Mouse (Mus musculus) small intestine, adult 2 months (tissue): ENCODE measurements around the gene Nrg4. TPM values are rescaled to one million over a fixed set of nuclear protein-coding genes. Genes with fewer than 3 reads are reported as not detected.

Experiments
- H3K27ac ChIP-seq: fragments of 200-500 bp; 2 replicates; pipeline ENCODE4 v1.5.1; 2012; ENCODE audit warnings: low read depth, low read length, control low read depth, inconsistent platforms; ENCODE audit not compliant: insufficient read depth
- H3K27me3 ChIP-seq: fragments of 200-500 bp; 2 replicates; pipeline ENCODE4 v1.6.1; 2012; ENCODE audit warnings: mild to moderate bottlenecking, moderate library complexity, low read length, inconsistent platforms; ENCODE audit not compliant: control insufficient read depth, insufficient read depth
- H3K36me3 ChIP-seq: fragments of 200-500 bp; 2 replicates; pipeline ENCODE4 v1.6.1; 2012; ENCODE audit warnings: mild to moderate bottlenecking, low read length, control low read depth, inconsistent platforms; ENCODE audit not compliant: control insufficient read depth, insufficient read depth
- H3K4me1 ChIP-seq: fragments of 200-500 bp; 2 replicates; pipeline ENCODE4 v1.6.1; 2012; ENCODE audit warnings: low read length, inconsistent platforms, mixed read lengths; ENCODE audit not compliant: control insufficient read depth, insufficient read depth, insufficient read length
- H3K4me3 ChIP-seq: fragments of 200-500 bp; 2 replicates; pipeline ENCODE4 v1.5.1; 2012; ENCODE audit warnings: low read depth, mild to moderate bottlenecking, control low read depth, inconsistent platforms, low read length, moderate library complexity
- CTCF ChIP-seq: fragments of 200-500 bp; IDR thresholded peaks from 2 replicates; pipeline ENCODE4 v1.5.1; 2012; ENCODE audit warnings: low read depth, mild to moderate bottlenecking, control low read depth, inconsistent platforms, low read length, moderate library complexity, mixed read lengths; ENCODE audit not compliant: insufficient replicate concordance, insufficient read length; ENCODE audit errors: extremely low read depth
- POLR2A ChIP-seq: fragments of 200-500 bp; IDR thresholded peaks from 2 replicates; pipeline ENCODE4 v1.6.1; 2012; ENCODE audit warnings: low read depth, mild to moderate bottlenecking, control low read depth, inconsistent platforms, low read length, moderate library complexity
- WGBS: fragments of 180-500 bp; shearing (Covaris S2); methylation state at CpG from one replicate; pipeline ENCODE4 v1.1.7; 2018; 5-methylcytosine and 5-hydroxymethylcytosine counted together
- polyA plus RNA-seq: library from polyadenylated mRNA; depleted of rRNA; stranded (reverse); fragments of >200 nt; gene quantifications from 2 replicates; pipeline ENCODE4 v1.2.3, GENCODE M21; 2012

Nrg4 gene
- polyA plus RNA-seq, 1 experiment, result 1.5 TPM

DNA sequence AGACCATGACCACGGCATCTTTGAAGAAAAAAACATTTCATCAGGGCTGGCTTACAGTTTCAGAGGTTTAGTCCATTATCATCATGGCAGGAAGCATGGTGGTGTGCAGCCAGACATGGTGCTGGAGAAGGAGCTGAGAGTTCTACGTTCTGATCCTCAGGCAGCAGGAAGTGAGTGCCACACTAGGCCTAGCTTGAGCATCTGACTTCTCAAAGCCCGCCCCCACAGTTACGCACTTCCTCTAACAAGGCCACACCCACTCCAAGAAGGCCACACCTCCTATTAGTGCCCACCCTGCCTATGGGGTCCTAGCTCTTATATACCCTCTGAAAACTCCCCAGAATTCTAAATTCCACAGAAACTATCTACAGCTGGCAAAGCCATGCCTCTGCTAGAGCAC, 34.7 kb downstream of the Nrg4 start:
- no peaks in the 10 kb centered on the region for H3K27me3 ChIP-seq
- no peaks in the 10 kb centered on the region; the same call in 1 of the 2 replicates for H3K36me3 ChIP-seq
- H3K4me1 ChIP-seq, result no peaks in the 10 kb centered on the region
- 93% methylated on average over 4 of the region's 4 CpGs for WGBS
- no peak overlapping the region for H3K4me3 ChIP-seq
- TF ChIP-seq POLR2A (no peak), CTCF (no peak)
- no peak overlapping the region for H3K27ac ChIP-seq

DNA sequence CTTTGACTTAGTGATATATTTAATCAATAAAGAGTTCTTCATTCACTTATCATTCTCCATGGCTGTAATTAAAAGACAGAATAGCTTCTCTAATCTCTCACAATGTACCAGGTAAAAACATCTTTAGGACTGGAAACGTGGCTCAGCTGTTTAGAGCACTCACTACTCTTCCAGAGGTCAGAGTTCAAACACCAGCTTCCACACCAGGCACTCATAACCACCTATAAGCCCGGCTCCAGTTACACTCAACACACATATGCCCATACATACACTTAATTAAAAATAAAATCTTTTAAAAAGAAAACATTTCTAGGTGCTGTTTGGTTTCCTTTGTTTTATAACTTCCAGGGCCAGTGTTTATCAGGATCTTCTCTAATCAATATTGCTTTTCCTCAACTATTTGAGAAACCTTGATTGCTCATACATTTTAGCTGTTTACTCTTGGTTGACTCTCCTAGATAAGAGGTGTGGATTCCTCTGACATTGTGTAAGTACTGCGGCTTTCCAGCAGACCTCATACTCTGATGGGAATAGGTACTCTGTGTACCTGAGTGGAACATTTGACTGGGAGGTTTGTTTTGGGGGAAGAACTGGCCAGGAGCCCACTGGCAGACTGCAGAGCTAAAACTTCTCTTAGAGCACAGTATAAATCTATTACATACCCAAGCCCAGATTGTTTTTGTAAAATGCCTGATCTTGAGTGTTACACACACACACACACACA, 37.0 kb downstream of the Nrg4 start:
- Histone ChIP-seq H3K4me1 (no peaks in the 10 kb centered on the region), H3K4me3 (no peak overlapping the region), H3K27me3 (no peaks in the 10 kb centered on the region), H3K27ac (no peak overlapping the region), H3K36me3 (no peaks in the 10 kb centered on the region; the same call in 1 of the 2 replicates)
- TF ChIP-seq CTCF (no peak), POLR2A (no peak)
- WGBS, result 31% methylated on average over 3 of the region's 3 CpGs

GRCm38 (mm10) chr9:55285197-55285596, 41.4 kb downstream of the Nrg4 start:
- Histone ChIP-seq H3K36me3 (no peaks in the 10 kb centered on the region; the same call in 1 of the 2 replicates), H3K4me3 (no peak overlapping the region), H3K27ac (no peak overlapping the region), H3K27me3 (no peaks in the 10 kb centered on the region), H3K4me1 (0 out of 2 replicates have a peak, but pooled peaks cover 5% of the 10 kb centered on the region)
- WGBS, result 61% methylated on average over 3 of the region's 3 CpGs
- TF ChIP-seq CTCF (no peak), POLR2A (no peak)

DNA sequence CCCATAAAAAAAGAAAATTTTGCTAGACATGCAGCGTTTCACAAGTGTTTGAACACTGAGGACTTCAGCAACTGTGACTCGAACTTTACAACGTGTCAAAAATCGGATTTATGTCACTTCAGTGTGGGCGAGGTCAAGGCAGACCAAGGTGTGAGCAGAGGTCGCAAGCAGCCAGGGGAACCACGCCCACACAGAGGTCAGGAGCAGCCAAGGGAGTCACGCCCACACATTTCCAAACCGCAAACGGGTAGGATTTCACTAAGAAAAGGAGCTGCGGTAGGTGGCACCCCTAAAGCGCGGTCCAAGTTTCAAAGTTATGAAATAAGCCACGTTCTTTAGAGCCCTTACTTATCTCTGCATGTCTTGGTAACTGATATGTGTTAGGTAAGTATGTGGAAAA, 43.1 kb downstream of the Nrg4 start:
- TF ChIP-seq CTCF (no peak), POLR2A (no peak)
- no peak overlapping the region for H3K4me3 ChIP-seq
- 0 out of 2 replicates have a peak, but pooled peaks cover 5% of the 10 kb centered on the region for H3K4me1 ChIP-seq
- WGBS, result 1% methylated on average over 14 of the region's 14 CpGs
- H3K27me3 ChIP-seq, result no peaks in the 10 kb centered on the region
- H3K27ac ChIP-seq, result no peak overlapping the region
- no peaks in the 10 kb centered on the region for H3K36me3 ChIP-seq

DNA sequence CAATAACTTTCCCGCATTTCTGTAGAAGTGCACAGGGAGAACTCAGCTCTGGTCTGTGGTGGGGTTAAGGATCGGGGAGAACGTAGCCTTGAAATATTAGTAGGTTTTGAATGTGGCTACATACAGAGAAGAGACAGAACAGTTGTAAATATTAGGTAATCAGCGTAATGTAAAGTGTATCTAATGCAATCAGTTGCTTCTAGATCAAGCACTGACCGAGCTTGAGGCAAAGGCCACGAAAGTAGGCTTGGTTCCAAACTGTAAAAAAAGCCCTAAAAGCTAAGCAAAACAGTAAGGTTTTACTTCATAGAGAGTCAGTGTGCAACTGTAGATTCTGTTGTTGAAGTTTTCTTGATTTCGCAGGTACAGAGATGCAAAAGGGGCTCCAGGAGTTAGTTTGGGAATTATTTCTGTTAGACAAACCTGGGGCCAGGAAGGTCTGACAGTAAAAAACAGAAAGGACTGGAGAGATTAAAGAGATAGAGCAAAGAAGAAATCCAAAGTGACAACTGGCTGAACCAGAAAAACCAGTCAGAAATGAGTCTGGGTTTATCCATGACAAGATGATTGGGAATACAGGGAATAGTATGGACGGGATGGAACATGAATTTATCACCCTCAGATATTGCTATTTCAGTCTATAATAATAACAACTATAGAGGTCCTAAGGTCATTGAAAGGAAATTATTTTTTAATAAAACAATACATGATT, 47.4 kb downstream of the Nrg4 start:
- TF ChIP-seq POLR2A, result no peak
- TF ChIP-seq CTCF, result no peak
- Histone ChIP-seq H3K4me1 (peaks cover 7% of the 10 kb centered on the region; the same call in 1 of the 2 replicates), H3K27me3 (no peaks in the 10 kb centered on the region), H3K36me3 (no peaks in the 10 kb centered on the region), H3K4me3 (no peak overlapping the region), H3K27ac (no peak overlapping the region)
- WGBS, result 43% methylated on average over 8 of the region's 8 CpGs

GRCm38 (mm10) chr9:55277562-55277961, 49.1 kb downstream of the Nrg4 start:
- TF ChIP-seq CTCF, result no peak
- no peak for TF ChIP-seq POLR2A
- no peaks in the 10 kb centered on the region for H3K27me3 ChIP-seq
- WGBS, result 25% methylated on average over 4 of the region's 4 CpGs

DNA sequence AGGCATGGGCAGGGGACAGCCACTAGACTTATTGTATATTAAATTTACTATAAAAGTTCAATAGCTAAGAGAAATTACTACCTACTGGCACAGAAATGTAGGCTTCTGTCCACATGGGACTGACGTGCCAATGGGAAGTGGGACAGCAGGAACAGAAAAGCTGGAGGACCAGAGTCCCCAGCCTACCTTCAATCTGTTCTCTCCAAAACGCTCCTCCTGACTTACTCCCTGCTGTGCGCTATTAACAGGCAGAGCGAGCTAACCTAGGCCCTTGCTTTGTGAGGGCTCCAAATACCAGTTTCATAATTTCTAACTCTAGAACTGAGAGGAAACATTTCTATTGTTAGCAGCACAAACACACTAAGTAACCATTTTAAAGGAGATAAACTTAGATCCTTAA, 52.7 kb downstream of the Nrg4 start:
- WGBS, result 84% methylated on average over 4 of the region's 4 CpGs
- Histone ChIP-seq H3K27me3 (no peaks in the 10 kb centered on the region), H3K27ac (no peak overlapping the region), H3K36me3 (no peaks in the 10 kb centered on the region), H3K4me1 (peaks cover 2% of the 10 kb centered on the region; the same call in 1 of the 2 replicates), H3K4me3 (no peak overlapping the region)
- TF ChIP-seq CTCF (no peak), POLR2A (no peak)

More at GRCm38 (mm10) chr9:55277562-55277961, 49.1 kb downstream of the Nrg4 start:
- no peak overlapping the region for H3K4me3 ChIP-seq
- peak overlapping the region; percentile 32; the same call in 1 of the 2 replicates for H3K27ac ChIP-seq
- no peaks in the 10 kb centered on the region for H3K36me3 ChIP-seq
- H3K4me1 ChIP-seq, result peaks cover 2% of the 10 kb centered on the region; the same call in 1 of the 2 replicates
